Comparison of ENCODE assay signal across 9 mouse cellular contexts in the genomic region with DNA sequence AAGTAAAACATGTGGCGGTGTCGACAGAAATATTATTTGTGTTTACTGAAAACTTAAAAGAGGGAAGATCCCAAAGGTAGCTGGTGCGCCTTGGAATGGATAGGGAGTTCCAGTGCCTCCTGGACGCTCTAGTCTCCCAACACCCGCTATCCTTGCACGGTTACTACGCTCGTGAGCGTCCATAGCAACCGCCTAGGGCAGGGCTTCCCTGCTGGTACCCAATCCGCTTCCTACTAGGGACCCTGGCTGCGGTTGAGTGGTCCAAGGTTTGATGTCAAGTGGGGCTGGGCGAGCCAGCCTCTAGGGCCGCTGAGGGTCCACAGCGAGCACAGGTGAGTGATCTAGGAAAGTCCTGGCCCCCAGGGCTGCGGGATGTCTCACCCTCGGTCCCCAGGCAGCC. TPM values are rescaled to one million over a fixed set of nuclear protein-coding genes. Genes with fewer than 3 reads are reported as not detected.
DNase-seq lines count a peak whose midpoint lies in the region; ATAC-seq and TF ChIP-seq lines count a peak whose summit lies in the region.
"Had no signal": no experiment of that assay in that cellular context is flagged by ENCODE, and none has a peak within 500 bp of the region (broad histone marks: within the 10 kb centered on the region; RNA-seq: fewer than 3 reads in every experiment).

A gene (plus strand): TSS at position 209 of the 400 bp plus-strand sequence.

- WGBS in forebrain, embryonic 11.5 days, result 11% methylated on average over 17 of the region's 17 CpGs
- WGBS in limb, embryonic 14.5 days, result 11% methylated on average over 17 of the region's 17 CpGs

- no peaks in the 10 kb centered on the region for H3K9me3 ChIP-seq in forebrain, embryonic 11.5 days (ENCODE audit: control insufficient read depth, low read length)
- no peaks in the 10 kb centered on the region for H3K9me3 ChIP-seq in limb, embryonic 14.5 days (ENCODE audit: control insufficient read depth, low read length)

- no peaks in the 10 kb centered on the region for H3K36me3 ChIP-seq in forebrain, embryonic 11.5 days (ENCODE audit: control insufficient read depth, insufficient read depth, low read length)
- H3K36me3 ChIP-seq in limb, embryonic 14.5 days (ENCODE audit: control insufficient read depth, insufficient read depth, low read length), result no peaks in the 10 kb centered on the region

- no peaks in the 10 kb centered on the region for H3K4me1 ChIP-seq in forebrain, embryonic 11.5 days (replicated peaks; ENCODE audit: control insufficient read depth, insufficient read depth, low read length)
- H3K4me1 ChIP-seq in limb, embryonic 14.5 days (ENCODE audit: control insufficient read depth, insufficient read depth, low read length), result 0 out of 2 replicates have a peak, but pooled peaks cover 7% of the 10 kb centered on the region

- H3K9ac ChIP-seq in forebrain, embryonic 11.5 days (ENCODE audit: low read length), result no peak within 1 kb of the TSS
- H3K9ac ChIP-seq in limb, embryonic 14.5 days (ENCODE audit: low read depth, low read length, severe bottlenecking), result no peak within 1 kb of the TSS

- peak within 1 kb of the TSS; percentile 35 for H3K4me2 ChIP-seq in forebrain, embryonic 11.5 days (ENCODE audit: low read depth, low read length, severe bottlenecking)
- no peak within 1 kb of the TSS for H3K4me2 ChIP-seq in limb, embryonic 14.5 days (replicated peaks; ENCODE audit: low read depth, low read length, severe bottlenecking)

- no peak within 1 kb of the TSS for H3K4me3 ChIP-seq in forebrain, embryonic 11.5 days (ENCODE audit: low read depth, low read length)
- H3K4me3 ChIP-seq in limb, embryonic 14.5 days (replicated peaks; ENCODE audit: low read length), result no peak within 1 kb of the TSS

- peak; percentile 42 to 51 for DNase-seq in right cerebral cortex, postnatal 10 days (ENCODE audit: low spot score in 2 of 2)
- DNase-seq in right cerebral cortex, postnatal 36 days (ENCODE audit: low spot score in 2 of 2), result no peak
- DNase-seq in forebrain, embryonic 11.5 days (ENCODE audit: low spot score), result peak; percentile 63
- DNase-seq in limb, embryonic 14.5 days (ENCODE audit: low spot score), result peak; percentile 21
- DNase-seq in testis, postnatal 10 days (ENCODE audit: low spot score), result peak; percentile 47
- no peak for DNase-seq in left cerebral cortex, adult 18-20 months (ENCODE audit: low spot score in 2 of 2)
- DNase-seq: kidney, adult 2 months; thymus, adult 18-20 months had no signal

- H3K27ac ChIP-seq in forebrain, embryonic 11.5 days (ENCODE audit: low read depth, low read length), result no peak within 1 kb of the TSS
- H3K27ac ChIP-seq in limb, embryonic 14.5 days (replicated peaks; ENCODE audit: low read depth, low read length), result no peak within 1 kb of the TSS

- no peak for ATAC-seq in forebrain, embryonic 11.5 days (replicated peaks; ENCODE audit: low FRiP score)
- ATAC-seq in limb, embryonic 14.5 days (ENCODE audit: low FRiP score, low read depth), result peak; percentile 23; the same call in 1 of the 2 replicates
- ATAC-seq in inflammation-experienced regulatory T-cells, adult 6 months, result no peak

- TF ChIP-seq POLR2A in limb, embryonic 14.5 days (IDR thresholded peaks at IDR 0.05; ENCODE audit: borderline replicate concordance, extremely low read depth, insufficient read depth, insufficient read length), result no peak

- no peaks in the 10 kb centered on the region for H3K27me3 ChIP-seq in forebrain, embryonic 11.5 days (ENCODE audit: control insufficient read depth, insufficient read depth, low read length)
- H3K27me3 ChIP-seq in limb, embryonic 14.5 days (ENCODE audit: control insufficient read depth, insufficient read depth, low read length), result no peaks in the 10 kb centered on the region

RNA-seq across cellular contexts. Expression of the gene that starts here (rescaled TPM):
- not detected in 2 replicates for polyA plus RNA-seq in forebrain, embryonic 11.5 days (2014; fragmentation: Nextera tagmentation; extraction: Ambion mirVana)
- 0.04 and 0.06 TPM in 2 replicates for polyA plus RNA-seq in limb, embryonic 14.5 days (2012; rRNA removed)
- 0.26 and 0.30 TPM in 2 replicates for polyA plus RNA-seq in limb, embryonic 14.5 days (2014; fragmentation: Nextera tagmentation; extraction: Ambion mirVana)
- polyA plus RNA-seq in inflammation-experienced regulatory T-cells, adult 6 months (2017; shearing (Covaris generic)), result not detected
- total RNA-seq in left cerebral cortex, adult 18-20 months (2021), result not detected
- polyA plus RNA-seq: kidney, adult 2 months had no signal

Comparison
In these comparisons a context has a peak if more than half of its experiments do, and no peak if none do; other contexts are left out.
1. DNase-seq: peak in right cerebral cortex, postnatal 10 days (2 of 2) and testis, postnatal 10 days (single experiment); none in right cerebral cortex, postnatal 36 days (0 of 2) and left cerebral cortex, adult 18-20 months (0 of 2).
2. Peak in DNase-seq and H3K4me2 ChIP-seq in forebrain, embryonic 11.5 days; RNA of the gene not detected or under 1 TPM.
3. Peak in DNase-seq and ATAC-seq in limb, embryonic 14.5 days; RNA of the gene not detected or under 1 TPM.